Mouse (Mus musculus) urinary bladder, postnatal 0 days (tissue): ENCODE results near the gene St3gal2. TPM values are rescaled to one million over a fixed set of nuclear protein-coding genes. Genes with fewer than 3 reads are reported as not detected.

Experiments
- microRNA-seq: library from miRNA; unstranded; fragments of <30 nt; microRNA quantifications from one replicate; pipeline ENCODE4, GENCODE M21; 2016
- polyA plus RNA-seq: library from polyadenylated mRNA; unstranded; fragments of >200 nt; fragmentation: Nextera tagmentation; extraction: Ambion mirVana; gene quantifications from 2 replicates; pipeline ENCODE4 v1.2.1, GENCODE M21; 2015

St3gal2 gene
- polyA plus RNA-seq = 18.4 and 19.5 TPM in 2 replicates

DNA sequence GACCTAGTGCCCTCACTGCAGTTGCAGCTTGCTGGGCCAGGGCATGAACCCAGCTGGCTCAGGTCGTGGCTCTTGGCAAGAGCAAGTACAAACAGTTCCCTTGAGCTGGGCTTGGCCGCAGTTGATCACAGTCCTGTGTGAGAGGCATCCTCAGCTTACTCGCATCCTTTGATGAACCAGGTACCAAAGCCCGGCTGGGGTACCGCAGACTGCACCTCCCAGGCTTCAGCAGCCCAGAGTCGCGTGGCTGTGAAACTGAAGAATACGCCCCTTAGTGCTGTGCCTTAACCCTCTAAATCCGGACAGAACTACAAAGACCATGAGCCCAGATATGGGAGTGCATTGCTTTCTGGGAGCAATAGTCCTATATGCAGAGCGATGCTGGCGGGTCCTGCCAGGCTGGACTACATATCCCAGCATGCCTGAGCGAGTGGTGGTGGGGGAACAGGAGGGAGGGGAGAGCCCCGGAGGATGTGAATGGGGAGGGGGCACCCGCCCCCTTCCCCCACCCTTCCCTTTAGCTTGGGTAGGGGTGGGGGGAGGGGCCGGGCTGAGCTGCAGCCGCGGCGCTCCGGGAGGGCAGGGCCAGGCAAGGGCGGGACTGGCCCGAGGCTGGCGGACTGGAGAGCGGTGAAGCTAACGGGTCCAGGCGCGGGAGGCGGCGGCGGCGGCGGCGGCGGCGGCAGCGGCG lies at the start of gene St3gal2:
Gene St3gal2, plus strand, starts transcription at position 582 of the 691 bp plus-strand sequence.

DNA sequence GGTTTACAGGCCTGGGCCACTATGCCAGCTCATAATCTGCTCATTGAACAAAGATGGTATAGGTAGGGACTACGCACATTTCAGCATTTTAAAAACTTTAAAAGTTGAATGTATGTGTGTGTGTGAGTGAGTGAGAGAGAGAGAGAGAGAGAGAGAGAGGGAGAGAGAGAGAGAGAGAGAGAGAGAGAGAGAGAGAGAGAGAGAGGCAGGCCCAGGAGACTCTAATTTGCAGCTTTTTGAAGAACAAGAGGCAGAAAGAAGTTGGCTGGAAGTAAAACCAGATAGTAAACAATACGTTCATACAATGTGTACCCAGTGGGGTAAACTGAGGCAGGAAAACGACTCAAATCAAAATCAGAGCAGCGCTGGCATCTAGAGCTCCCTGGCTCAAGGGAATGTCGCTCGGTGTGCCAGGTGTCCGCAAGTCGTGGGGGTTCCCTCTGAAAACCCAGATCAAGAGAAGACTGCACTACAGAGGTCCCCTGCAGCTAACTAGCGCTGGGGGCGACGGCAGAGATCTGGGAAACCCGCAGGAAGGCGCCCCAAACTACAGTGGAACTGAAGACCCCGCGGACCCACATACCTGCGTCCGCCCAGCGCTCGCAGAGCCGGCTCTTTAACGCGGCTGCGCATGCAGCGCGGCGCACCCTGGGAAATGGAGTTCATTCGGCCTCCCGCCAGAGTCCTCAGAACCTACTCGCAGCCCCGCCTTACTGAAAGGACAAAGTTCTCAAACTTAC lies 17.7 kb upstream of the St3gal2 start, which contains the start of gene Fuk:
Gene Fuk, minus strand, starts transcription at position 650 of the 740 bp plus-strand sequence.

DNA sequence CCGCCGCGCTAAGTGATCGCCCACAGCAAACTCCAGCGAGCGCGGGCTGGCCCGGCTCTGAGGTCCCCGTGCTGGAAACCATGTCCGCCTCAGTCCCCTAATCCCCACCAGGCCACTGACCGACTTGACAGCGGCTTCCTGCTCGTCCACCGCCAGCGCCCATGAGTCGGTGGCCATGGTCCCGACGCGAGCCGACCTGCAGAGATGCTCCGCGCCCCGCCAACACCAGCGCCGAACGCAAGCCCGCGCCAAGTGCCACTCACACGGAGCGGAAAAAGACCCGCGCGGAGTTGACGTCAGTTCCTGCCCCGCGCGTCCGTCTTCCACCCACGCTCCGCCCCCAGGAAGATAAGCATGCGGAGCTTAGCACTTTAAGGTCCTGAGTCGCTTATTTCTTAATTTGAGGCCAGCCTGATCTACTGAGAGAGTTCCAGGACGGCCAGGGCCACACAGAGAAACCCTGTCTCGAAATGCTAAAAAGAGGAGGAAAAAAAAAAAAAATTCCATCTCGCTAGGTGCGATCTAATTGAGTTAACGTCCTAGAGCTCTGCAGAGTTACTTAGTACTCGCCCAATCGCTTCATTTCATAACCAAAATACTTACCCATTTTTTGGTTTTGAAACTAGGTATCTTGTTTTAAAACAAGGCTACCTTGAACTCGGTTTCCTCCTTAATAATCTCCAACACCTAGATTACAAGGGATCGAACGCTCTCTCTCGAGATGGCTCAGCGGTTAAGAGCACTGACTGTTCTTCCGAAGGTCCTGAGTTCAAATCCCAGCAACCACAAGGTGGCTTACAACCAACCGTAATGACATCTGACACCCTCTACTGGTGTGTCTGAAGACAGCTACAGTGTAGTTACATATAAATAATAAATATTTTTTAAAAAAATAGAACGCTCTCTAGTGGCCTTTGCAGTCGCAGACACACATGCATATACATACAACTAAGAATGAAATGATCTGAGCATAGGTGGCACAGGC lies 78.1 kb downstream of the St3gal2 start, which contains the start of gene Ddx19a:
Gene Ddx19a, minus strand, starts transcription at position 254 of the 985 bp plus-strand sequence.

Small RNAs within 50 kb of the gene (microRNA-seq; reads per million reads assigned to microRNA genes)
- gene Mir3473d = 0.93 reads per million

Other genes starting within 250 kb of the St3gal2 start
- gene Mtss1l, start 198.4 kb upstream of the St3gal2 start, polyA plus RNA-seq = 6.0 and 7.1 TPM in 2 replicates
- gene Il34, start 114.0 kb upstream of the St3gal2 start, polyA plus RNA-seq = 1.7 and 2.3 TPM in 2 replicates
- 35.8 and 37.4 TPM in 2 replicates for gene Cog4, start 73.3 kb upstream of the St3gal2 start, polyA plus RNA-seq
- gene Sf3b3, start 73.1 kb upstream of the St3gal2 start, polyA plus RNA-seq = 47.1 and 49.0 TPM in 2 replicates
- 5.1 and 5.9 TPM in 2 replicates for gene Fuk, start 17.4 kb upstream of the St3gal2 start, polyA plus RNA-seq
- gene Ddx19a, start 77.9 kb downstream of the St3gal2 start, polyA plus RNA-seq = 8.1 and 8.4 TPM in 2 replicates
- gene Ddx19b, start 111.8 kb downstream of the St3gal2 start, polyA plus RNA-seq = 4.3 and 5.1 TPM in 2 replicates
- gene Aars, start 113.2 kb downstream of the St3gal2 start, polyA plus RNA-seq = 37.8 and 40.5 TPM in 2 replicates
- gene Exosc6, start 136.4 kb downstream of the St3gal2 start, polyA plus RNA-seq = 1.2 TPM in 1 of 2 replicates, not detected in the other
- not detected in 2 replicates for gene Clec18a, start 172.5 kb downstream of the St3gal2 start, polyA plus RNA-seq
- 7.3 and 8.9 TPM in 2 replicates for gene Pdpr, start 174.7 kb downstream of the St3gal2 start, polyA plus RNA-seq